Mouse (Mus musculus) urinary bladder, adult 2 months (tissue): ENCODE data around the gene Plch2. TPM values are rescaled to one million over a fixed set of nuclear protein-coding genes. Genes with fewer than 3 reads are reported as not detected.

ENCODE experiments used
- DNase-seq: peaks from one replicate; pipeline ENCODE4 v3.0.0; 2022; ENCODE audit warnings: low spot score
- polyA plus RNA-seq: library from polyadenylated mRNA; depleted of rRNA; stranded (reverse); fragments of >200 nt; gene quantifications from 2 replicates; pipeline ENCODE4 v1.2.3, GENCODE M21; 2012

The Plch2 gene
- polyA plus RNA-seq, 1 experiment = 93.6 TPM

DNA sequence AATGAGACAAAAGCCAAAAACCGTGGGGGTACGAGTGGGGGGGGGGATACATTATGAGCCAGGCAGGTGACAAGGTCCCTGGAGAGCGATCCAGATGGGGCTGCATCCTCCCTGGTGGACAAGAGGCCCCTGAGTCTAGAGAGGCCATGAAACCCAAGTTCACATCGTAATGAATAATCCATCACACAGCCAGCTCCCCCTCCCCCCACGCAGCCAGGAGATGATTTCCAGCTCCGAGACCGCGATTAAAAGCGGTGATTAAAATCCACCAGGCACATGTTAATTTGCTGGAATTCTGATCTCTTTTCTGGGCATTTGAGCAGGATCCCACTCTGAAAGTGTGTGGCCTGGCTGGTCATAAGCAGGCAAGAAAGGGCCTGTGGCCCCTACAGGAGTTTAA lies 35.8 kb downstream of the Plch2 start:
- no peak for DNase-seq

DNA sequence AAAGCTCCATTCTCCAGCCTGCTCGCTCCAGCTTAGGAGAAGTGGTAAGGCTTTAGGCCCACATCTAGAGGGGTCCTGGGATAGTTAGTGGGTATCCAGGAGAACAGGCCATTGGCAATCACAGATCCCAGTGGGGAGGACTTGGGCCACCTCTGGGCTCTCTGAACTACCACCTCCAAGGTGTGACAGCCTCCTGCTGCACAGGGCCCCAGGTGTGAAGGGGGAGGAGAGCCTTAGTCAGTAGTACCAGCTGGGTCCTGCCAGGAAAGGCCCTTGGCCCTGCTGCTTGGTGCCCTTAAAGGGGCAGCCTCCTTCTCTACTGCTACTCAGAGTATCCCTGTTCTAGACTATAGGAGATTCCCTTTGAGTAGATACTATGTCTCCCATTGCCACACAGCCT lies 36.4 kb downstream of the Plch2 start:
- DNase-seq = no peak

DNA sequence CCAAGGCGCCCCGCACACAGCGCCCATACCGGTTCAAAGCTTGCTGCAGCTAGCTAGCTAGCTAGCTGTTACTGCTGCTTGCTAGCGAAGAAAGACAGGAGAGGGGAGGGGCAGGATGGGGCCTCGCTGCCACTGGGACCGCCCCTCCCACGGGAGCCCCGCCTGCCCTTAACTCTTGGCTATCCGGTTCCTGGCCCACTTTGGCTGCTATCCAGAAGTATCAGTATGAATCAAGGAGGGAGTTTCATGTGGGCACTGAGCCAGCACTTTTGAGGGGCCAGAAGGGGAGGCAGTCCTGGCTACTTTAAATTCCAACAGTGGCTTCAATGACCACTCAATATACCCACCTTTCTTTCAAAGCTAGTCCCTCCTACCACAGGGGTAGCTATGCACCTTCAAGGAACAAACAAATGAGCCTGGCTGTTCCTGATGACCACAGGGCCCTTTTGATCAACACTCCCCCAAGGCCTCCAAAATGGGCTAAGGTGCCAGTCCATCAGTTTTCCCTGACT lies 37.2 kb downstream of the Plch2 start:
- no peak for DNase-seq

DNA sequence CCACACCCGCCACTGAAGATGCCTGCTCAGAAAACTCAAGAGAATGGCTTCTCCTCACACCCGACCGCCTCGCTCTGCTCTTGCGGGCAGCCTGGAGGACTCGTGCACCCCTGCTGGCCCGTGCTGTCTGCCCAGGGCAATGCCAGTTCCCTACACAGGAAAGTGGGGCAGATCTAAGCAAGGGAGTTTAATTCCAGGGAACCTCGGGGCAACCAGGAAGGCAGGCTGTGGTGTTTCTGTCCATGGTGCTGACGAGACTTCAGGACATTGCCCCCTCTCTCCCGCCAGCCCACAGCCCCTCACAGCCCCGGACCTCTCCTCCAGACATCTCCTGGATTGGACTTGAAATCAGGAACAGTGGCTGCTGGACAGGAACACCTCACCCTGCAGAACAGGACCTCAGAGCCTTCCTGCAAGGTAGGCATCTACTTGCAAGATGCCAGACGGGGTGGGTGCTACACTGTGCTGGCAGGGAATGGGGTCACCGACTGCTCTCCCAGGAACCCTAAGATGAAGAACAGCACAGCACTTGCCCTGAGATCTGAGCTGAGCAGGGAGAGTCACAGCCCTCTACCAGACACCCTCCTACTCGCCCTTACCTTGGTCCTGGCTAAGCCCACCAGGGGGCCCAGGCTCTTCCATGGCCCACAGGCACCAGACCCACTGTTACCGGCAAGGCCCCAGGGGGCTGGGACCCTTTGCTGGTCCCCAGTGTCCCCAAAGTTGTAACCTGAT lies 37.8 kb downstream of the Plch2 start:
- no peak for DNase-seq

DNA sequence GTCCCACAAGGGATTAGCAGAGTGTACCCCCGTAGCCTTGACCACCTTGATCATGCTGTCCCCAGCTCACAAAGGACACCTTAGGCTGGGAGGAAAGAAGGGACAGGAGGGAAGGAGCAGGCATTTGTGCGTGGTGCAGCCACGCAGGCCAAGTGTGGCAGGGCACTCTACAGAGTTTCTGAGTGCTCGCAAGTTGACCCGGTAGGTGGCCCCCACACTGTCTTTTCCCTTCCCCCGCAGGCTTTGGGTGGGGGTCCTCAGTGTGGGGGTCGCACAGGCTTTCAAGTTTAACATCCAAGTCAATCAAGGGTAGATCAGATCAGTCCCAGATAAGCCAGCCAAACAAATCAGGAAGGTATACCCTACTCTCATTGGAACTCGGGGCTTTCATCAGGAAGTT lies 38.5 kb downstream of the Plch2 start:
- no peak for DNase-seq

DNA sequence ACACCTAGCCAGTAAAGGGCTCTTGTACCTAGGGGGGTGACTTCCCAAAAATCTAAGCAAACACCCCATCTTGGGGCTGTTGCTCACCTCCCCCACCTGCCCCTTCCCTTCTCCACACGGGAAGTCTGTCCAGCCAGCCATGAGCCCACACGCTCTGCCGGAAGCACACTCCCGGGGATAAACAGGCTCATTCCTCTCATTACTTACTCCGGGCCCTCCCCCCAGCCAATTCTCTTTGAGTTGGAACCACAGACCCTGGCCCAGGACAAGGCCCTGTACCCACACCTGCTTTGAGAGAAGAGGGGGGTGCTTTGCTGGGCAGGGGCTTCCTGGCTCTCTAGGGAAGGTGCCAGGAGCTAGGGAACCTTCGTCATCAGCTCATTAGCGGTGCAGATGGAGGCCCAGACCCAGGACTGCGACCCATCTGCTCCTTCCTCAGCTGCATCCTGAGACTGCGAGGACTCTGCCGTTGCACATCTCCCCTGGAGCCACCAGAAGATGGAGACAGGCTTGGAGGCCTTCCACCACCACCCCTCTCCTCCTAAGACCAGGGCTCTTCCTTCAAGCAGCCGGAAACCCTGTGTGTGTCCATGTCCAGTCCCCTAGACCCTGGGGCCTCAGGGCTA lies 39.2 kb downstream of the Plch2 start:
- DNase-seq = no peak

DNA sequence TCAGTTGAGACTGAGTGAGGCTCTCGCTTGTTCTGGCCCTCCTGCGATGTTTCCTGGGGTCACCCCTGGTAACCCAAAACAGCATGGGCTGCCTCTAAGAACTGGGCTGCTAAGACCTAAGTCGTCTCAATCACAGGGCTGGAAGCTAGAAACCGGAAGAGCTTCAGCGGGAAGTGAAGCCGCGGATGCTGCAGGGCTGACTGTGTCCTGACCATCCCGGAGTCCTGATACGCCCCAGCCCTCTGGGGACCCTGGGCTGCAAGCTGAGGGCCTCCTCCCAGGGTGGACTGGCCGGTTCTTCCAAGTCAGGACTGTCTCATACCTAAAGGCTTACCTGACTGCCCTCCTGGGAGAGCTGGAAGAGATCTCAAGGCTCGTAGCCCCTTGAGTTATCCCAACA lies 39.8 kb downstream of the Plch2 start:
- DNase-seq = no peak

DNA sequence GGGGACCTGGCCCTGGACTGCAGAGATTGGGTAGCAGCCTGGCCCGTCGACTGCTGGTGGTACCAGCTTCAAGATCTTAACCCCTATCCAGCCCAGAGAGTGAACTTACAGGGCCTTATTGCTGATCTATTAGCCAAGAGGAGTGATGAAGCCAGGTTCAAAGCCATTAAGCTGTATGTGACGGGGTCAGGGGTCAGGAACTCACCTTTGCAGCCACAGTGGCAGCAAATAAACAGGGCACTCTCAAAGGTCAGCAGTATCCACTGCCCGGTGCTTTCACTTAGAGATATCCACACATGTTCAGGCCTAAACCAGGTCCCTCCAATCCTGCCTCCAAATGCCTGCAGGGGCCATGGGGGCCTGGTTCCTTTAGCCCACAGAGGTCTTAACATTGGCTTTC lies 41.0 kb downstream of the Plch2 start:
- DNase-seq = no peak

DNA sequence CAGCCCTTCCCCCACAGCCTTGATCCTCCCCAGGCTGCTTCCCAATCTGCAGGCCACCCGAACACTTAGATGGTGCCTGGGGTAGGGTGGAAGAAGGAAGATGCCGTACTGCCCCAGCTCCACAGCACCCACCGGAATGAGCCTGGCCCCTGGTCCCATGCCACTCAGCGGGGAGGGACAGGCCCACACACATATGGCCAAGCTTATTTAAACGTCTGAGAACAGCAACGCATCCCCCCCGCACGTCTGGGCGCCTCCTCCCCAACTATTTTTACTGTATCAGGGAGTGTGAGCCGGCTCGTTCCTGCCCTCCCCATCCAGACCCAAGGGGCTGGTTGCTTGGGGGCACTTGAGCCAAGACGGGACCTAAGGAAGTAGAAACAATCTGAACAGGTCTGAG lies 41.8 kb downstream of the Plch2 start:
- no peak for DNase-seq

DNA sequence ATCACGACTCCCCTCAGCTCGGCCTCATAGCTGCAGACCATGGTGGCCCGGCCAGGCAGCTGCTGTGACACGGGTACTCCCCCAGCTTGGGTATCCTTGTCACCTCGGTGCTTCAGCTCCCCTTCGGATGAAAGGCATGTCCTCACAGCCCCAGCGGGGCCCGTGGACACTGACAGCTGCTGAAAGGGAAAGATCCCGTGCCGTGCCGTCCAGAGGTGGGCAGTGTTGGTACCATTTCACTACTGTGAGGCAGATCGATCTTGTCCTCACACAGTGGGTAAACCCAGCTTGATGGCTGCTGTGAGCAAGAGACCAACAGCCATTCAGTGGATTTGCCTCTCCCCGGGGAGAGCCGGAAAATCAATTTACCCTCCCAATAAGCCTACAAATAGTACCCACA lies 42.3 kb downstream of the Plch2 start:
- DNase-seq = no peak

DNA sequence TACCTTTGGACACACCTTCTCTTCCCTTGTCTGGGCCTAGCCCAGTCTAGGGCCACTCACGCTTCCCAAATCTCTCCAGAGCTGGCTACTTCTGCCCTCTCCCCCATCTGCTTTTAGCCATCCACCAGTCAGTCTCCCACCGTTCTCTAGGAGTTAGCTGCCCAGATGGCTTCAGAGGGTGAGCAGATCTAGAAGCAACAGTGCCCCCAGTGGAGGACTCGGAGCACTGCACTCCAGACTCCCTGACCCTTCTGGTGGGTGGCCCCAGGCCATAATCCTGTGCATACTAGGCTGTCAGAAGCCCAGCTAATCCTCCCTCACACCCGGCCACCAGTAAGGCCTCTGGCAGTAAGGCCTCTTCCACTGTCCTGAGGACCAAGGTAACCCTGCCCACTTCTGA lies 43.8 kb downstream of the Plch2 start:
- no peak for DNase-seq

DNA sequence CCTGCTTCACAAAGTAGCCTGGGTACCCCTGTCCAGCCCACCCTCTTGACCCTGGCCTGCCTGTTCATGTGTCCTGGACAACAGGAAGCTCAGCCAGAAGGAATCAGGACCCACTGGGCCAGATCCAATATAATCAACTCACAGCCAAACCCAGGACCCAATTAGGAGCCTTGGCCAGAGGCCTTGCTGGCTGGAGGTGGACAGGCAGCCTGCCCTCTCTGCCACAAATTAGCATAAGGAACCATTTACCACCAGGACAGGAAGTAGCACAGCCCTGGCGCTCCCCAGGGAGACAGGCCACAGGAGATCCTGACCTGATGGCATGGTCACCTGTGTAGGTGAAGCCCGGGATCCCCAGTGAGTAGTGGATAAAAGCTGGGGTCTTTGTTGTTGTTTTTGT lies 44.5 kb downstream of the Plch2 start:
- no peak for DNase-seq

DNA sequence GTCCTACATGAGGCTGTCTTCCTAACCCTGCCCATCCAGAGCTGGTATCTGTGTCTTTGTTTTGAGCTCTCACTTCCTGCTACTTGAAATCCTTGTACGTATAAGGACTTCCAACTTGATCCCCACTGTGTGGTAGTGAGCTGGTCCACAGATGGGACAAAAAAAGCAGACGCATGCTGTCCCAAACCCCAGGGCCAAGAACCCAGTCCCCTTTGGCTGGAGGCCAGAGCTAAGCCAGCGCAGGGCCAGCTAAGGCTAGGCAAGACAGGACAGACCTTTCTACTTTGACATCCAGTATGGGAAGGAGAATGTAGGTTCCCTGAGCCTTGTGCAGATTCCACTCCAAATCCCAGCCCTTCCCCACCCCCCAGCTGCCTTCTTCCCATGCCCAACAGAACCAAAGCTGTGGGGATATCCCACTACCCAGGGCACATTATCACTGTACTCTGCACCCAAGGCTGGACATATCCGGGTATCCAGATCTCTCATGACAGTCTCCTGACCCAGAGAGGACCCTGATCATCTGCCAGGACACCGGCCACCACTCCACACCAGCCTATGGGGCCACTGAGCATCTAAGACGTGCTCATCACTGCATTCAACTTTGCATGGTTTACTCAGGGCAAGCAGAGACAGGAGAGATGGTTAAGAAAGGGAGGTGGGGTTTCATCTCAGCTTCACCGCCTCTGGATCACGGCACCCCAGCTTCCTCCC lies 45.1 kb downstream of the Plch2 start:
- DNase-seq = no peak

DNA sequence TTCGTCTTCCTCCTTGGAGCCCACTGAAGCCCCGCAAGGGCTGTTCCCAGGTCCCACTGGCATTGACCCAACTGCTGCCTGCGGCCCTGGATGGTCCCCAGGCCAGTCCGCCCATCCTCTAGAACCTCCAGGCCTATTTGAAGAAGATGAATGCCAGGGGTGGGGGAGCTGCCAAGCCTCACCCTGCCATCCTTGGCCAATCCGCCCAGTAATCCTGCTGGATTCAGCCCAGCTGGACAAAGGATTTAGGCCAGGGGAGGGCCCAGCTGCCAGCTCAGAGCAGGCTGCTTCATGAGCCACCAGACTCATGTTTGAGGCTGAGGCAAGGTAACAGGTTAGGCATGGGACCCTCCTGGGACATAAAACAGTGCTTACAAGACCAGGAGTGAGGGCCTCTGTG lies 45.7 kb downstream of the Plch2 start:
- no peak for DNase-seq

DNA sequence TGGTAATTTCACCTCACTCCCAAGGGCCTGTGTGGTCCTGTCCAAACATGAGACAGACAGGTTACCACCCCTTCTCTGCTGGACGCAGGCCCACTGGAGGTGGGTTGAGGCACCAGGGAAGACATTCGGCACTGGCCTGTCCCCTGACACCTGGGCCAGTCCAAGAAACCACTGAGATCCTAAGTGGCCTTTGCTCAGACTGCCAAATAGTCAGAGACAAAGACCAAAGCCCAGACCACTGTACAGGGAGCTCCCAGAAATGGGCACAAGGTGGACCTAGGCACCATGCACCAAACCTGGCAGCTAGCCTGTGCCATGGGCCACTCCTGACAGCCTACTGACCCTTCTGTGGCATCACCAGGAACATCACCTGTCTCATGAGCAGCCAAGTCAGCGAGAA lies 47.4 kb downstream of the Plch2 start:
- DNase-seq = no peak

DNA sequence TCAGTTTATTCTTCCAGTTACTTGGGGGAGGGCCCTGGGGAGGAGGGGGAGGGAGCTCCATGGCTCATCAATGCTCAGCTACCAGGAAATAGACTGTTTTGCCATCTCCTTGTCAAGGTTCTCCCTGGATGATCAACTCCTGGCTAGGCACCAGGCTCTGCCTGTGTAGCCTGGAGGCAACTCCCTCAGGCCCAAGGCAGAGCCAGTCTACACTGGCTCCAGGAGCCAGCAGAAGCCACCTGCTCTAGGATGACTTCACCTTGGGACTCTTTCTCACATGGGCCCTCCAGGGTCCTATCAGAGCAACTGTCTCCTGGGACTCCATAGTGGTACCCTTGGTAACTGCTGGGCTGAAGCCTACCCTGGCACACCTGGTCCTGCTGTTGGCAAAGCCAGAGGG lies 48.5 kb downstream of the Plch2 start:
- DNase-seq = no peak

DNA sequence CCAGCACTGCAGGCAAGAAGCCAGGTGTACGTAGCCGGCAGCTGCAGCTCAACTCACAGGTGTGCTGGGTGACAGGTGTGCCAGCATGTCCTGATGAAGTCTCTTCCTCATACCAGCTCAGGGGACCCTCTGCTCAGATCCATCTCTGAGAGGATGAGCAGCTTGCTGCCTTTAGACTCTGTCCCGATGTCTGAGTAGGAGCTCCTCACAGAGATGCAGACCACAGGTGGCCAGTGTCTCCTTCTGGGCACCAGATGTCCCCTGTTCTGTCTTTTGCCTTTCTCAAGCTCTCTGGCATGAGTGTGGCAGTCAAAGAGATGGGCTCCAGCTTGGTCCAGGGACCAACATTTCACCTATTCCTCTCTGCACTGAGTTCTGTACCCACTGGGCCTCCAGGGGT lies 48.9 kb downstream of the Plch2 start:
- DNase-seq = no peak

DNA sequence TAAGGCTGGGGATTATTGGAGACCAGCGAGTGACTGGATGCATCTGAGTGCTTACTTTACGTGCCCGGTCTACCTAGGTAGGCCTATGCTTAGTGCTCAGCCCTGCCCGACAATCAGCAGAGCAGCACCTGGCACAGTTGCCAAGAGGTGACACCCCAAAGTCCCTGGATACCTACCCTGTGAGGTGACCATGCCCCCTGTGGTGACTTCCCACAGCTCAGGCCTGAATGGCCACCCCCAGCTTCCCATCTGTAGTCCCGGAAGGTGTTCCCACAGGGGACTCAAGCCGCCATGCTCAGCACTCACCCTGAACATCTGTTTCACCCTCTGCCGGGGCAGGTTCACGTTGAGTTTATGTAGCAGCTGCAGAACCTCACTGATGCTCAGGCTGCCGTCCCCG lies 50.3 kb downstream of the Plch2 start:
- DNase-seq = no peak

DNA sequence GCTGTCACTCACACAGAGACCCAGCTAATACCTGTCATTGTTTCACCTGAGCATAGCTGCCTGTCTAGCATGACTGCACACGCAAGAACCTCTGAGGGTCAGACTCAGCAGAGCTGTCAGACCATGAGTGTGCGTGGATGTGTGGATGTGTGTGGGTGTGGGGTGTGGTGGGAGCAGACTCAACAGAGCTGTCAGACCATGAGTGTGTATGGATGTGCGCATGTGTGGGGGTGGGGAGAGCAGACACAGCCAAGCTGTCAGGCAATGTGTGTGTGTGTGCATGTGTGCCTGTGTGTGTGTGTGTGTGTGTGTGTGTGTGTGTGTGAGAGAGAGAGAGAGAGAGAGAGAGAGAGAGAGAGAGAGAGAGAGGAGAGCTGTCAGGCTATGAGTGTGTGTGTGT lies 51.3 kb downstream of the Plch2 start:
- no peak for DNase-seq

DNA sequence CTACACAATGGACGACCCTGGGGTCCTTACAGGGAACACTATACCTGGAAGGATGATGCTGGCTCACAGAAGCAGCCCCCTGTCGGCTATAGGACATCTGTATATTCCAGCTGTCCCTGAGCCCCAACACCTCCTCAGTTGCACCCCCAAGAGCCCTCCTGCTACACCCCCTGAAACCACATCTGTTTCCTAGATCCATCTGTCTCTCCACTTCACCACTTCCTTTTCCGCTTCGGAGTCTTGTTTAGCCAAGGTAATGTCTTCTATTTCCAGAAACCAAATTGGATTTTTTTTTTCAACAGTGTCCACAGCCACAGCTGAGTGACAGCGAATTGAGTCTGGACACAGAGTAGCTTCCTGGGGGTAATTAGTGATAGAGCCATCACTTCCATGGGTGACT lies 57.2 kb downstream of the Plch2 start:
- no peak for DNase-seq

DNA sequence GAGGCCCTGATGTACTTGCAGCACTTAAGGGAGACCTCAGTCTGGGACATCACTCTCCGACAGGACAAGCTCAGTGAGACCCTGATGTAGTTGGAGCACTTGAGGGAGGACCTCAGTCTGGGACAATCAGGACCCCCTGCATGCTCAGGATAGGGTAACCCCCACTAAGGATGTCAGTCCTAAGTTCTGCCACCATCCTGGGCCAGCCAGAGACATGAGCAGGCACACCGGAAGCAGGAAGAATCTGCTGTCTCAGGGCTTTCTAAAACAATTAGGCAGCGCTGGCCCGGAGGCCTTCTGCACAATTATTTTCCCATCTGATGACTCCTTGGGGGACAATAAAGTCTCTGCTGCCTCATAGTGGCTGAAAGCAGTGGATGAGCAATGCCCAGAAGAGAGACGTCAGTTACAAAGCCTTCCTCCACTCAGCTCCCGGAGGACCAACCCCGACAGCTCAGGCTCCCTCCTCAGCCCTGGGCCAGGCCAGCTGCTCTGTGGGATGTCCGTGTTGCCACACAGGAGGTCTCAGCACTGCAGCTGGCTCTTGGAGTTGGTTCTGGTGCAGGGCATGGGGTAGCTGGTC lies 59.9 kb downstream of the Plch2 start:
- no peak for DNase-seq

DNA sequence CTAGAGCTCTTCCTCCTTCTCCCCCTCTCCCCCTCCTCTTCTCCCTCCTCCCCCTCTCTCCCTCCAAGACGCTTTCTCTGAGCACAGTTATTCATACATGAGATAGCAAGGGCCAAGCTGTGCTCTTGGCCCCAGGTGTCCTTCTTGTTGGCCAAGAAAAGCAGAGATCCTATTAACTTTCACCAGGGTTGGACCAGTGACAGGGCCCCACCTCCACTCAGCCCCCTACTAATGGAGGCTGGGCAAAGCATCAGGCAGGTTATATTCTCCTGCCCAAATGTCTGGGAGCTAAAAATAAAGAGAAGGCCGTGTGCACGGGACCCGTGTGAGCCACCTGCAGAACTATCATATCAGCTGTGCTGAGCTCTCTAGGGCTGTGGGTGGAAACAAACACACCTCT lies 61.7 kb downstream of the Plch2 start:
- DNase-seq = no peak

DNA sequence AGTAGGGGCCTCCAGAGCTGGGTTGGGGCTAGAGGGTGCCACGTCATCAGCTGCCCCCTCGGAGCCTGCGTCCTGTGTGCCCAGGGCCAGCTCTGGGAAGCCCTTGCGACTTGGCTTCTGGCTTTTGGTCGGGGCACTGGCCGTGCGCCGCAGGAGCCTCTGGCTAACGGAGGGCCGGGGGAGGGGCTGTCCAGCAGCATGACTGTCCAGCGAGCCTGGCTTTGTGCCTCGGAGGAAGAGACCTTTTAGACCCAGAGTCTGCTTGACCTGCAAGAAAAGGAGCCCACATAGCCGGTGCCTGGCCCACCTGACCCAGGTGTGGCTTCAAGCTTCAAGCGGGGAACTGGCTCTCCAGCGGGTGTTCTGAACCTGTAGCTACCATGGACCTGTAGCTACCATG lies 69.8 kb downstream of the Plch2 start:
- no peak for DNase-seq
